Comparison of ENCODE assay signal across 9 mouse cellular contexts in the genomic region with DNA sequence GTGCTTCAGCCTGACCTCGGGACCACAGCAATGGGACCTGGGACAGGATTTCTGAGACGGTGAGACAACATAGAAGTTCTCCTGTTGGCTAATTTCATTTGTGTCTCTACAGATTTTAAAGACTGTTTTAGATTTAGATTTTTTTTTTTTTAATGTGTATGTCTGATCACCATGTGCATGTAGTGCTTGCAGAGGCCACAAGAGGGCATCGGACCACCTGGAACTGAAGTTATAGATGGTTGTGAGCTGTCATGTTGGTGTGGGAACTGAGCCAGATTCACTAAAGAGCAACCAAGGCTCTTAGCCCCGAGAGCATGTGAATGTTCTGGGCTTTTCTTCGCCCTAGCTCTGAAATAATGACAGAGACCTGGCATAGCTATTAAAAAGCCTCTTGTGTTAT. TPM values are rescaled to one million over a fixed set of nuclear protein-coding genes. Genes with fewer than 3 reads are reported as not detected.
DNase-seq lines count a peak whose midpoint lies in the region; ATAC-seq lines count a peak whose summit lies in the region.
"Had no signal": no experiment of that assay in that cellular context is flagged by ENCODE, and none has a peak within 500 bp of the region (broad histone marks: within the 10 kb centered on the region; RNA-seq: fewer than 3 reads in every experiment).

No protein-coding gene starts in this region.

- no peak overlapping the region for H3K4me3 ChIP-seq in forebrain, embryonic 11.5 days (ENCODE audit: low read depth, low read length)
- H3K4me3 ChIP-seq in forebrain, embryonic 15.5 days: no peak overlapping the region
- H3K4me3 ChIP-seq in midbrain, embryonic 11.5 days (ENCODE audit: low read depth, low read length): no peak overlapping the region
- no peak overlapping the region for H3K4me3 ChIP-seq in midbrain, embryonic 15.5 days
- H3K4me3 ChIP-seq: hindbrain, embryonic 15.5 days had no signal

- H3K9me3 ChIP-seq in forebrain, embryonic 11.5 days (ENCODE audit: control insufficient read depth, low read length): no peaks in the 10 kb centered on the region
- H3K9me3 ChIP-seq in forebrain, embryonic 15.5 days: no peaks in the 10 kb centered on the region
- no peaks in the 10 kb centered on the region for H3K9me3 ChIP-seq in midbrain, embryonic 11.5 days (ENCODE audit: control insufficient read depth, low read length)
- H3K9me3 ChIP-seq in midbrain, embryonic 15.5 days: no peaks in the 10 kb centered on the region
- H3K9me3 ChIP-seq: hindbrain, embryonic 15.5 days had no signal

- H3K4me2 ChIP-seq in forebrain, embryonic 11.5 days (ENCODE audit: low read depth, low read length, severe bottlenecking): no peak overlapping the region
- no peak overlapping the region for H3K4me2 ChIP-seq in forebrain, embryonic 15.5 days (replicated peaks)
- no peak overlapping the region for H3K4me2 ChIP-seq in midbrain, embryonic 11.5 days
- no peak overlapping the region for H3K4me2 ChIP-seq in midbrain, embryonic 15.5 days
- H3K4me2 ChIP-seq: hindbrain, embryonic 15.5 days had no signal

- peak; percentile 73 for DNase-seq in forebrain, embryonic 11.5 days (ENCODE audit: low spot score)
- peak; percentile 92 for DNase-seq in midbrain, embryonic 11.5 days (ENCODE audit: low spot score, missing footprints)
- peak; percentile 59 for DNase-seq in adipocyte (ENCODE audit: low spot score)
- DNase-seq in kidney, postnatal 10 days: peak; percentile 80
- DNase-seq in retina, embryonic 14.5 days (ENCODE audit: low spot score): peak; percentile 71
- DNase-seq in urinary bladder, adult 18-20 months (ENCODE audit: low spot score in 2 of 2): no peak

- no peak for ATAC-seq in forebrain, embryonic 11.5 days (replicated peaks; ENCODE audit: low FRiP score)
- no peak for ATAC-seq in forebrain, embryonic 15.5 days (replicated peaks)
- no peak for ATAC-seq in midbrain, embryonic 11.5 days (ENCODE audit: low FRiP score)
- no peak for ATAC-seq in midbrain, embryonic 15.5 days (replicated peaks)

- no peaks in the 10 kb centered on the region for H3K27me3 ChIP-seq in forebrain, embryonic 11.5 days (ENCODE audit: control insufficient read depth, insufficient read depth, low read length)
- no peaks in the 10 kb centered on the region for H3K27me3 ChIP-seq in forebrain, embryonic 15.5 days
- H3K27me3 ChIP-seq in midbrain, embryonic 11.5 days (ENCODE audit: control insufficient read depth, insufficient read depth, low read length): peaks cover 6% of the 10 kb centered on the region; the same call in 1 of the 2 replicates
- H3K27me3 ChIP-seq in midbrain, embryonic 15.5 days (replicated peaks): peaks cover 12% of the 10 kb centered on the region; the same call in 1 of the 2 replicates

- H3K27ac ChIP-seq in forebrain, embryonic 11.5 days (ENCODE audit: low read depth, low read length): no peak overlapping the region
- H3K27ac ChIP-seq in forebrain, embryonic 15.5 days (replicated peaks): no peak overlapping the region
- no peak overlapping the region for H3K27ac ChIP-seq in midbrain, embryonic 11.5 days (ENCODE audit: low read depth, low read length)
- H3K27ac ChIP-seq in midbrain, embryonic 15.5 days: no peak overlapping the region
- H3K27ac ChIP-seq: hindbrain, embryonic 15.5 days had no signal

- no peak overlapping the region for H3K9ac ChIP-seq in forebrain, embryonic 11.5 days (ENCODE audit: low read length)
- no peak overlapping the region for H3K9ac ChIP-seq in forebrain, embryonic 15.5 days (replicated peaks)
- H3K9ac ChIP-seq in midbrain, embryonic 11.5 days (ENCODE audit: low read length): no peak overlapping the region
- H3K9ac ChIP-seq in midbrain, embryonic 15.5 days: no peak overlapping the region
- H3K9ac ChIP-seq: hindbrain, embryonic 15.5 days had no signal

- no peaks in the 10 kb centered on the region for H3K4me1 ChIP-seq in forebrain, embryonic 11.5 days (replicated peaks; ENCODE audit: control insufficient read depth, insufficient read depth, low read length)
- no peaks in the 10 kb centered on the region for H3K4me1 ChIP-seq in forebrain, embryonic 15.5 days
- H3K4me1 ChIP-seq in midbrain, embryonic 11.5 days (ENCODE audit: control insufficient read depth, insufficient read depth, low read length): no peaks in the 10 kb centered on the region
- H3K4me1 ChIP-seq in midbrain, embryonic 15.5 days: no peaks in the 10 kb centered on the region

- no peaks in the 10 kb centered on the region for H3K36me3 ChIP-seq in forebrain, embryonic 11.5 days (ENCODE audit: control insufficient read depth, insufficient read depth, low read length)
- no peaks in the 10 kb centered on the region for H3K36me3 ChIP-seq in forebrain, embryonic 15.5 days
- no peaks in the 10 kb centered on the region for H3K36me3 ChIP-seq in midbrain, embryonic 11.5 days (ENCODE audit: control insufficient read depth, insufficient read depth, low read length)
- no peaks in the 10 kb centered on the region for H3K36me3 ChIP-seq in midbrain, embryonic 15.5 days (replicated peaks)
- H3K36me3 ChIP-seq: hindbrain, embryonic 15.5 days had no signal

- 52% methylated on average over 5 of the region's 5 CpGs for WGBS in forebrain, embryonic 11.5 days
- WGBS in forebrain, embryonic 15.5 days: 48% methylated on average over 5 of the region's 5 CpGs
- 57% methylated on average over 5 of the region's 5 CpGs for WGBS in midbrain, embryonic 11.5 days
- 51% methylated on average over 5 of the region's 5 CpGs for WGBS in midbrain, embryonic 15.5 days

RNA-seq across cellular contexts. Expression of a gene that starts 8.1 kb away (rescaled TPM):
- polyA plus RNA-seq in forebrain, embryonic 11.5 days (2014; fragmentation: Nextera tagmentation; extraction: Ambion mirVana): 1.7 and 2.6 TPM in 2 replicates
- 1.6 and 1.8 TPM in 2 replicates for polyA plus RNA-seq in forebrain, embryonic 15.5 days (2015; fragmentation: Nextera tagmentation; extraction: Ambion mirVana)
- 2.3 and 2.5 TPM in 2 replicates for polyA plus RNA-seq in midbrain, embryonic 11.5 days (2014; fragmentation: Nextera tagmentation; extraction: Ambion mirVana)
- polyA plus RNA-seq in midbrain, embryonic 15.5 days (2015; fragmentation: Nextera tagmentation; extraction: Ambion mirVana): 1.3 and 2.0 TPM in 2 replicates

RNA-seq across cellular contexts. Expression of a gene that starts 9.0 kb away (rescaled TPM):
- 35.1 and 39.2 TPM in 2 replicates for polyA plus RNA-seq in forebrain, embryonic 11.5 days (2014; fragmentation: Nextera tagmentation; extraction: Ambion mirVana)
- polyA plus RNA-seq in forebrain, embryonic 15.5 days (2015; fragmentation: Nextera tagmentation; extraction: Ambion mirVana): 30.1 and 31.5 TPM in 2 replicates
- 25.1 and 31.5 TPM in 2 replicates for polyA plus RNA-seq in midbrain, embryonic 11.5 days (2014; fragmentation: Nextera tagmentation; extraction: Ambion mirVana)
- polyA plus RNA-seq in midbrain, embryonic 15.5 days (2015; fragmentation: Nextera tagmentation; extraction: Ambion mirVana): 33.4 and 37.9 TPM in 2 replicates

RNA-seq across cellular contexts. Expression of a gene that starts 19.4 kb away (rescaled TPM):
- 6.6 and 15.1 TPM in 2 replicates for polyA plus RNA-seq in forebrain, embryonic 11.5 days (2014; fragmentation: Nextera tagmentation; extraction: Ambion mirVana)
- polyA plus RNA-seq in forebrain, embryonic 15.5 days (2015; fragmentation: Nextera tagmentation; extraction: Ambion mirVana): 8.6 and 12.3 TPM in 2 replicates
- polyA plus RNA-seq in midbrain, embryonic 11.5 days (2014; fragmentation: Nextera tagmentation; extraction: Ambion mirVana): 5.8 and 5.9 TPM in 2 replicates
- polyA plus RNA-seq in midbrain, embryonic 15.5 days (2015; fragmentation: Nextera tagmentation; extraction: Ambion mirVana): 10.5 and 10.7 TPM in 2 replicates

RNA-seq across cellular contexts. Expression of a gene that starts 48.8 kb away (rescaled TPM):
- polyA plus RNA-seq in forebrain, embryonic 11.5 days (2014; fragmentation: Nextera tagmentation; extraction: Ambion mirVana): 333 and 334 TPM in 2 replicates
- polyA plus RNA-seq in forebrain, embryonic 15.5 days (2015; fragmentation: Nextera tagmentation; extraction: Ambion mirVana): 267 and 269 TPM in 2 replicates
- 252 and 273 TPM in 2 replicates for polyA plus RNA-seq in midbrain, embryonic 11.5 days (2014; fragmentation: Nextera tagmentation; extraction: Ambion mirVana)
- polyA plus RNA-seq in midbrain, embryonic 15.5 days (2015; fragmentation: Nextera tagmentation; extraction: Ambion mirVana): 327 TPM in 2 replicates

Comparison
In these comparisons a context has a peak if more than half of its experiments do, and no peak if none do; other contexts are left out.
1. DNase-seq: peak in forebrain, embryonic 11.5 days (single experiment), midbrain, embryonic 11.5 days (single experiment), adipocyte (single experiment), kidney, postnatal 10 days (single experiment) and retina, embryonic 14.5 days (single experiment); none in urinary bladder, adult 18-20 months (0 of 2).